Mouse (Mus musculus) stomach, postnatal 0 days (tissue): ENCODE measurements at regions not wholly inside any gene's neighbourhood (a gene's known extent, or its start where the extent isn't known, plus 50 kb on each side); places are given as distances from the start of the nearest gene placed in this dataset.

Source experiments
- CTCF ChIP-seq: IDR thresholded peaks from 2 replicates; pipeline ENCODE4 v1.5.1; 2016; ENCODE audit warnings: antibody characterized with exemption, low read depth, mild to moderate bottlenecking, moderate library complexity
- EP300 ChIP-seq: optimal IDR thresholded peaks from 2 replicates; pipeline ENCODE3; 2016; ENCODE audit warnings: antibody characterized with exemption

DNA sequence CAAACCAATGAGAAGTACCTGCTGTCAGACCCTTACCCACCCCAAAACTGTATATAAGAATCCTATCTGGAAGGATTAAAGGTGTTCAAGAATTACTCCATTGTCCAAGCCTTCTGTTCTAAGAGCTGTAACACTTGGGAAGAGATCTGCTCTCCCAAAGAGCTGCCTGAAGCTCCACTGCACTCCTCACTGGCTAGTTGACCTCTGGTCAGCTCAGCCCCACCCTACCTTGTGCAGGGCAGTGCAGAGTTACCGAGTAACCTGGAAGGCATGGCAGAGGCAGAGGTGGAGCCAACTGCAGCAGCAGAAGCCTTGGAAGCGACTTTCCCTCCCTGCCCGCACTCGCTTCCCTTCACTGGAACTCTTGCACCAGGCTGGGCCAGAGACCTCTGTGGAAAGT, 97.1 kb upstream of the Kcnk2 start:
- no peak for TF ChIP-seq CTCF
- TF ChIP-seq EP300, result no peak
